Mouse (Mus musculus) kidney, postnatal 0 days (tissue): ENCODE measurements around the gene Odf4. TPM values are rescaled to one million over a fixed set of nuclear protein-coding genes. Genes with fewer than 3 reads are reported as not detected.

ENCODE experiments used
- ATAC-seq: fragments of 200-750 bp; cut with Nextera tagmentation; replicated peaks from 2 replicates; pipeline ENCODE4 v1.8.0; 2017; ENCODE audit warnings: low read depth, moderate number of reproducible peaks, moderate TSS enrichment, moderate library complexity; ENCODE audit not compliant: low FRiP score
- DNase-seq: peaks from one replicate; pipeline ENCODE4 v3.0.0-alpha.2; 2016; ENCODE audit warnings: low spot score
- H3K27ac ChIP-seq: fragments of 300-500 bp; sonication (generic); 2 replicates; pipeline ENCODE4 v1.5.1; 2014; ENCODE audit warnings: mild to moderate bottlenecking
- H3K27me3 ChIP-seq: fragments of 300-500 bp; sonication (generic); 2 replicates; pipeline ENCODE4 v1.6.1; 2014; ENCODE audit warnings: low read length, mixed read lengths; ENCODE audit not compliant: insufficient read depth
- H3K36me3 ChIP-seq: fragments of 300-500 bp; sonication (generic); 2 replicates; pipeline ENCODE4 v1.6.1; 2014; ENCODE audit warnings: low read length, mixed read lengths; ENCODE audit not compliant: insufficient read depth
- H3K4me1 ChIP-seq: fragments of 300-500 bp; sonication (generic); replicated peaks from 2 replicates; pipeline ENCODE4 v1.6.1; 2014; ENCODE audit warnings: antibody characterized with exemption, low read length, mixed read lengths; ENCODE audit not compliant: insufficient read depth
- H3K4me2 ChIP-seq: fragments of 300-500 bp; sonication (generic); 2 replicates; pipeline ENCODE4 v1.6.1; 2014; ENCODE audit warnings: mild to moderate bottlenecking, low read length, moderate library complexity, mixed read lengths
- H3K4me3 ChIP-seq: fragments of 300-500 bp; sonication (generic); replicated peaks from 2 replicates; pipeline ENCODE4 v1.5.1; 2014; ENCODE audit warnings: low read depth, low read length
- H3K9ac ChIP-seq: fragments of 300-500 bp; sonication (generic); 2 replicates; pipeline ENCODE4 v1.6.1; 2014; ENCODE audit warnings: low read depth, low read length
- H3K9me3 ChIP-seq: fragments of 300-500 bp; sonication (generic); replicated peaks from 2 replicates; pipeline ENCODE4 v1.6.1; 2016; ENCODE audit warnings: low read length, inconsistent platforms, mixed read lengths
- CTCF ChIP-seq: IDR thresholded peaks from 2 replicates; pipeline ENCODE4 v1.5.1; 2016; ENCODE audit warnings: antibody characterized with exemption, low read depth, mild to moderate bottlenecking, moderate library complexity
- WGBS: fragments of 180-500 bp; shearing (Covaris S2); extraction: QIAGEN DNeasy Blood & Tissue Kit; methylation state at CpG from one replicate; pipeline ENCODE4 v1.1.7; 2014; 5-methylcytosine and 5-hydroxymethylcytosine counted together
- polyA plus RNA-seq: library from polyadenylated mRNA; unstranded; fragments of >200 nt; fragmentation: Nextera tagmentation; extraction: Ambion mirVana; gene quantifications from 2 replicates; pipeline ENCODE4 v1.2.1, GENCODE M21; 2015

The Odf4 gene
- polyA plus RNA-seq, 1 experiment from 2014 or later = 0.29 TPM

DNA sequence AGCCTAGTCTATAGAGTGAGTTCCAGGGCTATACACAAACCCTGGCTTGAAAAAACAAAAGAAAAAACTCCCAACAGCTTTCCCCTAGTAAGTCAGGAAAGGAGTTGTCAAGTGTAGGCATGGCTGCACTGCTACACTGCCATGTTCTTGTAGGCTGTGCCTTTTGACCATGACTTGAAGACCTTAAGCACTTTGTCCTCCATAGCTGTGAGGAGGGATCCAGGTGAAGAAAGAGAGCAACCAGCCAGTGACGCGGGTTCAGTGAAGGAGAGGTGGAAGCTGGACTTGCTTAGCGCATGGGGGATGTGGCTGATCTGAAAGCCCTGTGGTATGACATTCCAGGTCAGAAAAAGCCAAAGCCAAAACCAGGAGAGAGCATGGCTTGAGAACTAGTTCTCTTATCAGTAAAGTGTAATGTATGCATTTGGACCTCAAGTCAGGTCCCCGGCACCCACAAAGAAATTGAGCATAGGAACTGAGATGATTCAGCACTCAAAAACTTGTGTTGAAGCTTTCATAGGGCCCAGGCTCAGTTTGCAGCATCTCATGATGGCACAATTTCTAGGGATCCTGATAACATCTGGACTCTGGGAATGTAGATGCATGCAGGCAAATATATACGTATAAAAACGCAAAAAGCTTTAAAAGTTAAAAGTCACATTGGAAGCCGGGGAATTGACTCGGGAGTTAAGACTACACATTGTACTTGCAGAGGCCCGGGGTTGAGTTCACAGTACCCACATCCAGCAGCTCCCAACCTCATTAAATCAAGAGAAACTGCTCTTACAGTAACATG, 21.0 kb downstream of the Odf4 start:
- peaks cover 29% of the 10 kb centered on the region for H3K36me3 ChIP-seq
- no peaks in the 10 kb centered on the region for H3K9me3 ChIP-seq
- ATAC-seq = no peak
- H3K4me1 ChIP-seq = peaks cover 5% of the 10 kb centered on the region
- WGBS = 87% methylated on average over 9 of the region's 9 CpGs
- H3K4me3 ChIP-seq = no peak overlapping the region
- no peaks in the 10 kb centered on the region for H3K27me3 ChIP-seq
- peak overlapping the region; percentile 50; the same call in 1 of the 2 replicates for H3K27ac ChIP-seq
- H3K4me2 ChIP-seq = no peak overlapping the region
- H3K9ac ChIP-seq = no peak overlapping the region
- no peak for DNase-seq
- TF ChIP-seq CTCF = no peak

DNA sequence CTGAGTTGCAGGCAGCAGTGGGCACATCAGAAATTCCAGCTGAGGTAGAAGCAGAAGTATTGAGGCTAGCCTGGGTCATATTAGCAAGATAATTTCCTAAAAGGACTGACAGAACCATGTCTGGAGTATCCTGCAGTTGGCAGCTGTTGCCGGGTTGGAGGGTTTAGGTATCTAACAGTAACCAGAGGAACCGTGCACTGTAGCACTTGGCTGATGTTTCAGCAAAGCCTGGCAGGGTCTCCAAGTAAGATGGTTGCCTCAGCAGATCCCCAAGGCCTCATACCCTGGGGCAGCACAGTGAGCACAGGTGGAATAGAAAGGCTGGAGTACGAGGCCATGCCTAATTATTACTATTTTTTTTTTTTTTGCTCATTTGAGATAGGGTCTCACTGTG, 21.7 kb downstream of the Odf4 start:
- DNase-seq (no peak), ATAC-seq (no peak)
- Histone ChIP-seq H3K4me2 (no peak overlapping the region), H3K4me3 (no peak overlapping the region), H3K9me3 (no peaks in the 10 kb centered on the region), H3K36me3 (peaks cover 29% of the 10 kb centered on the region), H3K27ac (0 out of 2 replicates have a peak overlapping the region, but pooled peaks have one; percentile 19), H3K27me3 (no peaks in the 10 kb centered on the region), H3K4me1 (peaks cover 5% of the 10 kb centered on the region), H3K9ac (no peak overlapping the region)
- TF ChIP-seq CTCF = no peak
- WGBS = 94% methylated on average over 3 of the region's 3 CpGs

DNA sequence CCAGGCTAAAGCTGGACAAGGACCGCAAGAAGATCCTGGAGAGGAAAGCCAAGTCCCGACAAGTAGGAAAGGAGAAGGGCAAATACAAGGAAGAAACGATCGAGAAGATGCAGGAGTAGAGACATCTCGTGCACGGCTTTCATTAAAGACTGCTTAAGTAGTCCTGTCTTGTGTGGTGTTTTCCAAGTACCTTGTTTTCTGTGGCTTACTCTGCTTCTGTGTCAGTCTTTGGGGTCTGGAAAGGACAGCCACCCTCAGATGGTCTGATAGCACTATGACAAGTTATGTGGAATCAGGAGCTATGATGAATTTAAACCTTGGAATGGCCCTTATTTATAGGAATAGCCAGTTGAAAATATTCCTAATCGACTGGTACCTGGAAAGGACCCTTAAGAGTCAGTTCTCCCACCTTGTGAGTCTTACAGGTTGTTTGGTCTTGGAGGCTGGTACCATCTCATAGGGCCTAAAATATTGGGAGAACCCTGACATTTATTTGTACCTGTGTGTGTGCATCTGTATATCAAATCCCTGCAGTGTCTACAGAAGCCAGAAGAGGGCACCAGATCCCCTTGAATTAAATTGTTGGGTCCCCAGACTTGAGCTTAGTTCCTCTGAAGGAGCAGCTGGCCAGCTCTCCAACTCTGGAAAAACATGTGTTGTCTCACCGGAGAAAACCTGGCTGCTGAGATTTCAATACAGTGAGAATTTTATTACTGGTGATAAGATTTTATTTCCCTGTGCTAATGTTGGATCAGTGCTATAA, 22.3 kb downstream of the Odf4 start:
- 82% methylated on average over 7 of the region's 8 CpGs for WGBS
- 0 out of 2 replicates have a peak overlapping the region, but pooled peaks have one; percentile 19 for H3K27ac ChIP-seq
- peak; percentile 93 for TF ChIP-seq CTCF

DNA sequence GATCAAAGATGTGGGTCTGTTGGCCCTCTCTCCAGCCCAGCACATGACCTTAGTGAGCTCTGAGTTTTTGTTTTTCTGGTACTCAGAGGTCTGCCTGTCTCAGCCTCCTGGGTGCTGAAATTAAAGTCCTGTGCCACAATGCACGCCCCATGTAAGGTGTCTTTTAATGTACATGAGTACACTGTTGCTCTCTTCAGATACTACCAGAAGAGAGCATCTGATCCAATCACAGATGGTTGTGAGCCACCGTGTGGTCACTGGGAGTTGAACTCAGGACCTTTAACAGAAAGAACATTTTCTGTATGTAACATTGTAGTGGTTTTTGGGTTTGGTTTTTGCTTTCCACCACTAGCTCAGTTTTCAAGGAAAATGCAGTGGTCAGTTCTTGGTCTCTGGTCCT, 23.1 kb downstream of the Odf4 start:
- WGBS = 81% methylated on average over 2 of the region's 2 CpGs
- H3K27ac ChIP-seq = no peak overlapping the region
- H3K4me3 ChIP-seq = no peak overlapping the region
- no peak for ATAC-seq
- H3K4me1 ChIP-seq = peaks cover 5% of the 10 kb centered on the region
- H3K4me2 ChIP-seq = no peak overlapping the region
- no peak for DNase-seq
- H3K9ac ChIP-seq = no peak overlapping the region
- no peaks in the 10 kb centered on the region for H3K27me3 ChIP-seq
- H3K36me3 ChIP-seq = peaks cover 29% of the 10 kb centered on the region
- no peak for TF ChIP-seq CTCF
- H3K9me3 ChIP-seq = no peaks in the 10 kb centered on the region

More for the DNA sequence above, 22.3 kb downstream of the Odf4 start:
- Histone ChIP-seq H3K9ac (no peak overlapping the region), H3K4me1 (peaks cover 5% of the 10 kb centered on the region), H3K9me3 (no peaks in the 10 kb centered on the region), H3K4me3 (no peak overlapping the region), H3K36me3 (peaks cover 29% of the 10 kb centered on the region), H3K4me2 (no peak overlapping the region), H3K27me3 (no peaks in the 10 kb centered on the region)
- ATAC-seq (no peak), DNase-seq (peak; percentile 90)

DNA sequence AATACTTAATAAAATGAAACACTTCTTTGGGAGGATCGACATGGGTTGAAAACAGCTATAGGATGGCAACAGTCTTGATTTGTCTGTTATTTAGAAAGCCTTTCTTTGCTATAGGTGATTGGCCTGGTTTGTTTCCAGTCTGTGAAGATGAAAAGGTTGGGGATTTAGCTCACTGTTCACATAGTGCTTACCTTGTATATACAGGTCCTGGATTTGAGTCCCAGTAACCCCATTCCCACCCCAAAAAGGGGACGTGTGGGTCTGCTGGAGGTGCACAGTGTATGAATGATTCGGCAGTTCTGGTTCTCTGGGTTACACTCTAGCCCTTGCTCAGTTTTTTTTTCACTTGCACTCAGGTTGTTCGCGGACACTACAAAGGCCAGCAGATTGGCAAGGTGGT, 24.1 kb downstream of the Odf4 start:
- Histone ChIP-seq H3K4me1 (peaks cover 5% of the 10 kb centered on the region), H3K9ac (peak overlapping the region; percentile 82), H3K4me2 (peak overlapping the region; percentile 61), H3K4me3 (peak overlapping the region; percentile 62; the same call in 1 of the 2 replicates), H3K36me3 (peaks cover 29% of the 10 kb centered on the region), H3K27me3 (no peaks in the 10 kb centered on the region), H3K9me3 (no peaks in the 10 kb centered on the region), H3K27ac (no peak overlapping the region)
- no peak for ATAC-seq
- no peak for TF ChIP-seq CTCF
- 78% methylated on average over 5 of the region's 5 CpGs for WGBS
- no peak for DNase-seq

DNA sequence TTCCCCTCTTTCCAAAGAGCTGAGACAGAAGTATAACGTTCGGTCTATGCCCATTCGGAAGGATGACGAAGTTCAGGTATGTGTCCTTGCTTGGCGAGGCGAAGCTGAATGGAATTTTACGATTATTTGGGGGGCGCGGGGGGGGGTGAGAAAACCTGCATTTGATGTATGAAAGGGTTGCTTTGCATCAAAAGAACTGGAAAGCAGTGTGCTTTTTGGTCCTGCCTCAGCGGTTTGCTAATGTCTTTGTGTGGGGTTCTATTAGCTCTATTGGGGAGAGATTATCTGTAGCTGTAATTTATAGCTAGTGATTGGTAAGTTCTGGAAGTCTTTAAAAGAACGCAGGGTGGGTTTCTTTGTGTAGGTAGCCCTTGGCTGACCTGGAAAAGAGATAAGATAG, 24.5 kb downstream of the Odf4 start:
- H3K36me3 ChIP-seq = peaks cover 29% of the 10 kb centered on the region
- H3K4me3 ChIP-seq = peak overlapping the region; percentile 62
- no peaks in the 10 kb centered on the region for H3K9me3 ChIP-seq
- H3K4me1 ChIP-seq = peaks cover 5% of the 10 kb centered on the region
- 2% methylated on average over 11 of the region's 11 CpGs for WGBS
- ATAC-seq (no peak), DNase-seq (no peak)
- peak overlapping the region; percentile 82 for H3K9ac ChIP-seq
- no peaks in the 10 kb centered on the region for H3K27me3 ChIP-seq
- H3K4me2 ChIP-seq = peak overlapping the region; percentile 61
- no peak overlapping the region for H3K27ac ChIP-seq
- no peak for TF ChIP-seq CTCF
